Mouse (Mus musculus): ENCODE measurements around the gene Hnrnph1.

- no peak for TF ChIP-seq CTCF (IDR thresholded peaks at IDR 0.05; ENCODE audit: low read depth, low read length)
- no peak for TF ChIP-seq POLR2A (IDR thresholded peaks at IDR 0.05; ENCODE audit: borderline replicate concordance, low read depth, low read length)
These were observed 48.6 kb upstream of the Hnrnph1 start for GRCm38 (mm10) chr11:50328075-50328625.

Data from bone marrow macrophage, adult 2 months (primary cell).